Mouse (Mus musculus) lung, embryonic 15.5 days (tissue): ENCODE measurements around the gene Zmynd15. TPM values are rescaled to one million over a fixed set of nuclear protein-coding genes. Genes with fewer than 3 reads are reported as not detected.

ENCODE experiments used
- ATAC-seq: fragments of 200-750 bp; cut with Nextera tagmentation; 2 replicates; pipeline ENCODE4 v1.8.0; 2017; ENCODE audit warnings: moderate number of reproducible peaks, borderline replicate concordance; ENCODE audit not compliant: low FRiP score, low TSS enrichment; ENCODE audit errors: extremely low read depth
- H3K27ac ChIP-seq: fragments of 300-500 bp; sonication (generic); 2 replicates; pipeline ENCODE4 v1.5.1; 2015; ENCODE audit warnings: moderate library complexity, mild to moderate bottlenecking, inconsistent platforms
- H3K27me3 ChIP-seq: fragments of 300-500 bp; sonication (generic); 2 replicates; pipeline ENCODE4 v1.6.1; 2015; ENCODE audit warnings: inconsistent platforms
- H3K36me3 ChIP-seq: fragments of 300-500 bp; sonication (generic); 2 replicates; pipeline ENCODE4 v1.6.1; 2015; ENCODE audit warnings: inconsistent platforms
- H3K4me1 ChIP-seq: fragments of 300-500 bp; sonication (generic); 2 replicates; pipeline ENCODE4 v1.6.1; 2015; ENCODE audit warnings: inconsistent platforms
- H3K4me2 ChIP-seq: fragments of 300-500 bp; sonication (generic); 2 replicates; pipeline ENCODE4 v1.6.1; 2015; ENCODE audit warnings: inconsistent platforms, mild to moderate bottlenecking, moderate library complexity
- H3K4me3 ChIP-seq: fragments of 300-500 bp; sonication (generic); 2 replicates; pipeline ENCODE4 v1.5.1; 2015; ENCODE audit warnings: mild to moderate bottlenecking, inconsistent platforms
- H3K9ac ChIP-seq: fragments of 300-500 bp; sonication (generic); 2 replicates; pipeline ENCODE4 v1.6.1; 2015; ENCODE audit warnings: inconsistent platforms
- H3K9me3 ChIP-seq: fragments of 300-500 bp; sonication (generic); 2 replicates; pipeline ENCODE4 v1.6.1; 2016; ENCODE audit warnings: inconsistent platforms
- whole genome bisulfite sequencing: fragments of 180-500 bp; shearing (Covaris S2); methylation state at CpG from one replicate; pipeline ENCODE4 v1.1.7; 2015; 5-methylcytosine and 5-hydroxymethylcytosine counted together
- polyA plus RNA-seq: library from polyadenylated mRNA; unstranded; fragments of >200 nt; fragmentation: Nextera tagmentation; extraction: Ambion mirVana; gene quantifications from 2 replicates; pipeline ENCODE4 v1.2.1, GENCODE M21; 2015

Gene Zmynd15
- polyA plus RNA-seq, 1 experiment from 2014 or later = 0.45 TPM

GRCm38 (mm10) chr11:70474872-70475534, 15.8 kb downstream of the Zmynd15 start:
- 47% methylated on average over 12 of the region's 12 CpGs for WGBS
- no peak for ATAC-seq
- no peaks in the 10 kb centered on the region for H3K27me3 ChIP-seq
- no peak overlapping the region for H3K27ac ChIP-seq
- no peaks in the 10 kb centered on the region for H3K36me3 ChIP-seq
- H3K9ac ChIP-seq = no peak overlapping the region
- no peak overlapping the region; the same call in 1 of the 2 replicates for H3K4me2 ChIP-seq
- no peaks in the 10 kb centered on the region for H3K9me3 ChIP-seq
- no peak overlapping the region for H3K4me3 ChIP-seq
- no peaks in the 10 kb centered on the region for H3K4me1 ChIP-seq

DNA sequence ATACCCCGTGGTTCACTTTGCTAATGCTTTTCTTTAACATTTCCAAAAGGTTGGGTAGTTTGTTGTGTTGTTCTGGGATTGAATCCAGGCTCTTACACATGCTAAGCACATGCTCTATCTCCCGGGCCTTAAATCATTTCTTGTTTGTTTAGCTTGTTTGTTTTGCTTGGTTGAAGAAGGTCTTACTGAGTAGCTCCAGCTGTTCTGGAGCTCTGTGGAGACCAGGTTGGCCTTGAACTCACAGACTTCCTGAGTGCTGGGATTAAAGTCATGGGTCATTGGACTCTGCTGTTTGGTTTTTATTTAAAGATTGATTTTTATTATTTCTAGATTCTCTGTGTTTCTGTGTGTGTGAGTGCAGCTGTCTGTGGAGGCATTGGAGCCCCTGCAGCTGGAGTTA, 26.3 kb downstream of the Zmynd15 start:
- no peaks in the 10 kb centered on the region for H3K27me3 ChIP-seq
- WGBS = 28% methylated on average over 2 of the region's 2 CpGs
- ATAC-seq = peak; percentile 59
- no peak overlapping the region for H3K4me2 ChIP-seq
- no peak overlapping the region for H3K9ac ChIP-seq
- H3K27ac ChIP-seq = no peak overlapping the region
- H3K9me3 ChIP-seq = no peaks in the 10 kb centered on the region
- H3K4me1 ChIP-seq = no peaks in the 10 kb centered on the region
- H3K36me3 ChIP-seq = no peaks in the 10 kb centered on the region
- no peak overlapping the region for H3K4me3 ChIP-seq

GRCm38 (mm10) chr11:70487816-70488215, 28.6 kb downstream of the Zmynd15 start:
- Histone ChIP-seq H3K4me2 (no peak overlapping the region), H3K4me1 (no peaks in the 10 kb centered on the region), H3K27ac (no peak overlapping the region), H3K9me3 (no peaks in the 10 kb centered on the region), H3K27me3 (no peaks in the 10 kb centered on the region), H3K9ac (no peak overlapping the region), H3K36me3 (no peaks in the 10 kb centered on the region), H3K4me3 (no peak overlapping the region)
- no peak for ATAC-seq
- WGBS = 36% methylated on average over 4 of the region's 4 CpGs

DNA sequence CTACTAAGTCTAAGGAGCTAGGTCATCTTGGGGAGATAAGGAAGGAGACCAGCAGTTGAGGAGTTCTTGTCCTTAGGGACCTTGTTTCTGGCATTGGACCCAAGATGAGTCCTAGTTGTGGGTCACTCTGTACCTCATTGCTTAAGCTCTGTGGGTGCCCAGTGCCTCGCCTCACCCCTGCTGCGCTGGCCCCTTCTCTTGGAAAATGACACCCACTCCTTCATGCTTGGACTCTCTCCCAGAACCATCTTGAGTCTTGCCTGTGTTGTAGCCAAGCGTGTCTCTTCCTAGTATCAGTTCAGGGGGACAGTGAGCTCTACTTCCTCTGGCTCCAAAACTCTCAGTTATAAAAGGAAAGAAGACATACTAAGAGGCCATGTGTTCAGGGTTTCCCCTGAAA, 29.9 kb downstream of the Zmynd15 start:
- Histone ChIP-seq H3K9ac (no peak overlapping the region), H3K36me3 (no peaks in the 10 kb centered on the region), H3K27me3 (no peaks in the 10 kb centered on the region), H3K4me3 (no peak overlapping the region), H3K4me1 (no peaks in the 10 kb centered on the region), H3K27ac (no peak overlapping the region), H3K9me3 (no peaks in the 10 kb centered on the region), H3K4me2 (no peak overlapping the region)
- ATAC-seq = no peak
- WGBS = 85% methylated on average over 3 of the region's 3 CpGs

- H3K4me1 ChIP-seq = no peaks in the 10 kb centered on the region
- H3K27ac ChIP-seq = no peak overlapping the region
- no peak overlapping the region for H3K4me3 ChIP-seq
- H3K4me2 ChIP-seq = no peak overlapping the region
- no peaks in the 10 kb centered on the region for H3K9me3 ChIP-seq
- no peaks in the 10 kb centered on the region for H3K27me3 ChIP-seq
- 77% methylated on average over 6 of the region's 6 CpGs for WGBS
- H3K9ac ChIP-seq = no peak overlapping the region
- no peak for ATAC-seq
- H3K36me3 ChIP-seq = no peaks in the 10 kb centered on the region
Measured at GRCm38 (mm10) chr11:70489684-70490083, 30.5 kb downstream of the Zmynd15 start.

- Histone ChIP-seq H3K27ac (no peak overlapping the region), H3K4me1 (no peaks in the 10 kb centered on the region), H3K4me3 (no peak overlapping the region), H3K27me3 (no peaks in the 10 kb centered on the region), H3K4me2 (no peak overlapping the region), H3K9me3 (no peaks in the 10 kb centered on the region), H3K36me3 (no peaks in the 10 kb centered on the region), H3K9ac (no peak overlapping the region)
- ATAC-seq = no peak
- WGBS = 59% methylated on average over 14 of the region's 14 CpGs
Measured at GRCm38 (mm10) chr11:70499566-70500475, 40.6 kb downstream of the Zmynd15 start.

DNA sequence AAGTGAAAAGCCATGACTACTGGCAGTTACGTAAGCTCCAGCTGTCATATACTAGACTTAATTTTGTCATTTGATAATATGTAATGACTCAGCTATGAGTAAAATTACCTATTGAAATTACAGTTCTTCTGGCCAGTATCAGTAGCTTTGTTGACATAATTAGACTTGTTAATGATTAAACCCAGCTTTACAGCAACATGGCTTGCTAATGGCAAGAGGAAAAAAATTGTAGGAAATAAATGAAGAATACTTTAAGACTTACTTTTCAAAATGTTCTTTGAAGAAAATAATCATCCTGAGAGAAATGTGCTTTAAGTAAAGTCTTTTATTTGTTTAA, 41.2 kb downstream of the Zmynd15 start:
- no peaks in the 10 kb centered on the region for H3K9me3 ChIP-seq
- H3K4me1 ChIP-seq = no peaks in the 10 kb centered on the region
- no peak overlapping the region for H3K27ac ChIP-seq
- H3K9ac ChIP-seq = no peak overlapping the region
- no peak for ATAC-seq
- no peaks in the 10 kb centered on the region for H3K36me3 ChIP-seq
- no peak overlapping the region for H3K4me2 ChIP-seq
- WGBS = 71% methylated on average over 1 of the region's 1 CpGs
- no peaks in the 10 kb centered on the region; the same call in 1 of the 2 replicates for H3K27me3 ChIP-seq
- no peak overlapping the region for H3K4me3 ChIP-seq

- no peak overlapping the region for H3K27ac ChIP-seq
- no peaks in the 10 kb centered on the region for H3K36me3 ChIP-seq
- 46% methylated on average over 3 of the region's 3 CpGs for WGBS
- H3K9me3 ChIP-seq = no peaks in the 10 kb centered on the region
- no peak overlapping the region for H3K9ac ChIP-seq
- H3K4me2 ChIP-seq = no peak overlapping the region
- no peak for ATAC-seq
- no peaks in the 10 kb centered on the region for H3K4me1 ChIP-seq
- no peaks in the 10 kb centered on the region; the same call in 1 of the 2 replicates for H3K27me3 ChIP-seq
- no peak overlapping the region for H3K4me3 ChIP-seq
Measured at GRCm38 (mm10) chr11:70502018-70502417, 42.8 kb downstream of the Zmynd15 start.

GRCm38 (mm10) chr11:70504970-70505369, 45.7 kb downstream of the Zmynd15 start, which contains the start of gene Tm4sf5:
Gene Tm4sf5, plus strand, starts transcription at chr11:70505244.
- no peak within 1 kb of the TSS for H3K4me2 ChIP-seq
- no peaks in the 10 kb centered on the region for H3K9me3 ChIP-seq
- no peak for ATAC-seq
- H3K36me3 ChIP-seq = no peaks in the 10 kb centered on the region
- no peak within 1 kb of the TSS for H3K9ac ChIP-seq
- H3K4me1 ChIP-seq = peaks cover 4% of the 10 kb centered on the region; the same call in 1 of the 2 replicates
- peaks cover 12% of the 10 kb centered on the region; the same call in 1 of the 2 replicates for H3K27me3 ChIP-seq
- 41% methylated on average over 9 of the region's 9 CpGs for WGBS
- H3K27ac ChIP-seq = no peak within 1 kb of the TSS
- no peak within 1 kb of the TSS for H3K4me3 ChIP-seq

- Histone ChIP-seq H3K4me1 (peaks cover 5% of the 10 kb centered on the region; the same call in 1 of the 2 replicates), H3K4me3 (no peak overlapping the region; the same call in 1 of the 2 replicates), H3K27ac (no peak overlapping the region), H3K9me3 (no peaks in the 10 kb centered on the region), H3K4me2 (no peak overlapping the region), H3K27me3 (peaks cover 15% of the 10 kb centered on the region; the same call in 1 of the 2 replicates), H3K36me3 (no peaks in the 10 kb centered on the region), H3K9ac (no peak overlapping the region)
- 17% methylated on average over 4 of the region's 4 CpGs for WGBS
- ATAC-seq = no peak
Measured at GRCm38 (mm10) chr11:70506385-70506784, 47.2 kb downstream of the Zmynd15 start.

GRCm38 (mm10) chr11:70506962-70507515, 47.8 kb downstream of the Zmynd15 start:
- no peak overlapping the region for H3K9ac ChIP-seq
- ATAC-seq = no peak
- peaks cover 15% of the 10 kb centered on the region; the same call in 1 of the 2 replicates for H3K27me3 ChIP-seq
- H3K9me3 ChIP-seq = no peaks in the 10 kb centered on the region
- no peak overlapping the region for H3K4me3 ChIP-seq
- no peak overlapping the region for H3K27ac ChIP-seq
- WGBS = 64% methylated on average over 7 of the region's 7 CpGs
- H3K4me1 ChIP-seq = peaks cover 5% of the 10 kb centered on the region; the same call in 1 of the 2 replicates
- no peaks in the 10 kb centered on the region for H3K36me3 ChIP-seq
- H3K4me2 ChIP-seq = no peak overlapping the region
